ENCODE assay signal across 22 mouse cellular contexts in the genomic region with DNA sequence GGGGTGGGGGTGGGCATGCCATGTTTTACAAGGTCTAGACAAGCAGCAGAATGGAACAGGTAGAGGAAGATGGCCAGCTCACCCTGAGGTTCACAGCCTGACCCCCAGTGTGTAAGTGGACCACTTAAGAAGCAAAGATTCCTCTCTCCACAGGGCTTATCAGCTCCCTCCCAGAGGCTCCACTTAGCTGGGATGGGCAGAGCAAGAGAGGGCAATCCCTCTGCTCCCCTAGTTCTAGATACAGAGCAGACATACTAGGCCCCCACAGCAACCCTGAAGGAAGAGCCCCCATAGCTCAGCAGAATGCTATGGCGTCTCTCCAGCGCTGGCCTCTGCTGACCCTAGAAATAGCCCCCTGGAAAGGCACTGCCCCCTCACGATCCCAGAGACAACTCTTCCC. TPM values are rescaled to one million over a fixed set of nuclear protein-coding genes. Genes with fewer than 3 reads are reported as not detected.
"Had no signal": no experiment of that assay in that cellular context is flagged by ENCODE, and none has a peak within 500 bp of the region (broad histone marks: within the 10 kb centered on the region; RNA-seq: fewer than 3 reads in every experiment).

No protein-coding gene starts in this region.

- H3K9me3 ChIP-seq: intestine, embryonic 15.5 days; neural tube, embryonic 13.5 days had no signal

- H3K36me3 ChIP-seq: intestine, embryonic 15.5 days; neural tube, embryonic 13.5 days had no signal

- ATAC-seq: lung, postnatal 0 days had no signal

- H3K9ac ChIP-seq: intestine, embryonic 15.5 days; neural tube, embryonic 13.5 days had no signal

- DNase-seq: kidney, adult 18-20 months; kidney, postnatal 10 days; kidney, postnatal 4 days; left cerebral cortex, postnatal 4 days; lung, adult 2 months; lung, postnatal 36 days; retina, postnatal 1 day; right cerebral cortex, postnatal 4 days; spleen, adult 18-20 months; thymus, adult 2 months; thymus, postnatal 25 days had no signal

- H3K4me3 ChIP-seq: intestine, embryonic 15.5 days; layer of hippocampus, adult 2 months; neural tube, embryonic 13.5 days had no signal

- H3K27ac ChIP-seq: intestine, embryonic 15.5 days; layer of hippocampus, adult 2 months; neural tube, embryonic 13.5 days had no signal

- H3K4me2 ChIP-seq: intestine, embryonic 15.5 days; neural tube, embryonic 13.5 days had no signal

RNA-seq across cellular contexts. Expression of a gene that starts 5.4 kb away (rescaled TPM):
- total RNA-seq: layer of hippocampus, adult 2 months; layer of hippocampus, postnatal 10 days; left cerebral cortex, postnatal 10 days; left cerebral cortex, postnatal 4 days; megakaryocyte progenitor cell, adult 5-6 weeks had no signal
- polyA plus RNA-seq: kidney, embryonic 14.5 days; limb, embryonic 14.5 days; midbrain, embryonic 16.5 days; neural tube, embryonic 13.5 days had no signal

RNA-seq across cellular contexts. Expression of a gene that starts 12.0 kb away (rescaled TPM):
- total RNA-seq: layer of hippocampus, adult 2 months; layer of hippocampus, postnatal 10 days; left cerebral cortex, postnatal 10 days; left cerebral cortex, postnatal 4 days; megakaryocyte progenitor cell, adult 5-6 weeks had no signal
- polyA plus RNA-seq: kidney, embryonic 14.5 days; limb, embryonic 14.5 days; lung, adult 2 months; lung, postnatal 0 days; midbrain, embryonic 16.5 days; neural tube, embryonic 13.5 days; urinary bladder, adult 2 months had no signal

RNA-seq across cellular contexts. Expression of a gene that starts 49.6 kb away (rescaled TPM):
- total RNA-seq: layer of hippocampus, adult 2 months; layer of hippocampus, postnatal 10 days had no signal
- polyA plus RNA-seq: kidney, embryonic 14.5 days; neural tube, embryonic 13.5 days had no signal

RNA-seq across cellular contexts. Expression of a gene that starts 54.4 kb away (rescaled TPM):
- total RNA-seq: layer of hippocampus, adult 2 months; left cerebral cortex, postnatal 10 days; left cerebral cortex, postnatal 4 days had no signal
